Mouse (Mus musculus): ENCODE data around the gene 9230102O04Rik.

Gene 9230102O04Rik

GRCm38 (mm10) chr2:9888913-9889650, at the start of gene 9230102O04Rik:
Gene 9230102O04Rik (minus strand): TSS chr2:9889540.
- no peak for DNase-seq (ENCODE audit: low spot score)

DNA sequence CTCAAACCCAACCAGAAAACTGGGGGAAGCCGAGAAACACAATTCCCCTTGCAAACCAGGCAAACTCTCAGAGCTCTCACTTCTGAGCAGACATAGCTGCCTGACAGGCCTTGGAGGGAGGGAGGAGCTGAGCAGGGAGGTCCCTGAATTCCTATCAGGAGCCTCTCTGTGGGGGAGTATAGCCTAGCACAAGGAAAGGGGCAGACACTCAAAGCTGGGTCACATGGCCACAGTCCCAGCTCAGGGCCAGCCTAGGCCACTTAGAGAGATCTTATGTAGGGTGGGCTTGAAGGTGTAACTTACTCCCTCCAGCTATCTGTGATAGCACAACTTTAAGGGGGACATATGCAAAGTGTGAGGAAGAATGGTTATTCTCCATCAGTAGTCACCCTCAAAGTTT, 46.6 kb upstream of the 9230102O04Rik start:
- no peak for DNase-seq (ENCODE audit: low spot score)

GRCm38 (mm10) chr2:9926905-9927283, 37.6 kb upstream of the 9230102O04Rik start:
- no peak for DNase-seq (ENCODE audit: low spot score)

GRCm38 (mm10) chr2:9926194-9926904, 37.0 kb upstream of the 9230102O04Rik start:
- no peak for DNase-seq (ENCODE audit: low spot score)

GRCm38 (mm10) chr2:9918691-9919471, 29.5 kb upstream of the 9230102O04Rik start:
- no peak for DNase-seq (ENCODE audit: low spot score)

GRCm38 (mm10) chr2:9917602-9918001, 28.3 kb upstream of the 9230102O04Rik start:
- DNase-seq (ENCODE audit: low spot score) = no peak

- no peak for DNase-seq (ENCODE audit: low spot score)
These were observed 16.7 kb upstream of the 9230102O04Rik start for GRCm38 (mm10) chr2:9905995-9906394.

DNA sequence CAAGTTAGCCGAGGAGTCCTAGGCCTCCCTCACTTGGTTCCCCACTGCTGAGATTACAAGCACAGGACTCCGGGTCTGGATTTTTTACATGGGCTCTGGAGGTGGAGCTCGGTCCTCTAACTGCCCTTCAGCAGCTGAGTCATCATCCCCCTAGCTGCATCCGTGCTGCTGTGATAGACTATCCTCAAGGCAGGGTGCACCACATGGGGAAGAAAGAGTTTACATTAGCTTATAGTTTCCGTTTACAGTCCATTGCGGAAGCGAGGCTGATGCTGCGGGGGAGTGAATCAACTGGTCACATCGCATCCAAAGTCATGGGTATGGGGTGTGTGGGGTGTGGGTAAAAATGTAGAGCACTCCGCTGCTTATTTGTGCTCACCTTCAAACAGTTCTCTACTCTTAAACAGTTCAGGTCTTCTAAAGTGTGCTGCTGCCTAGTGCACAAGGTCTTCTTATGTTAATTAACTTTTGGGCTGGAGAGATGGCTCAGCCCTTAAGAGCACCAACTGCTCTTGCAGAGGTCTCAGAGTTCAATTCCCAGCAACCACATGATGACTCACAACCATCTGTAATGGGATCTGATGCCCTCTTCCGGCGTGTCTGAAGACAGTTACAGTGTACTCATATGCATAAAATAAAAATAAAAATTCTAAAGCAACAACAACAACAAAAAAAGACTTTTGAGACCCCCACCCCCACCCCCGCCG, 14.7 kb upstream of the 9230102O04Rik start:
- DNase-seq (ENCODE audit: low spot score) = no peak

GRCm38 (mm10) chr2:9897846-9898245, 8.5 kb upstream of the 9230102O04Rik start:
- DNase-seq (ENCODE audit: low spot score) = no peak

GRCm38 (mm10) chr2:9896097-9896770, 6.9 kb upstream of the 9230102O04Rik start:
- no peak for DNase-seq (ENCODE audit: low spot score)

DNA sequence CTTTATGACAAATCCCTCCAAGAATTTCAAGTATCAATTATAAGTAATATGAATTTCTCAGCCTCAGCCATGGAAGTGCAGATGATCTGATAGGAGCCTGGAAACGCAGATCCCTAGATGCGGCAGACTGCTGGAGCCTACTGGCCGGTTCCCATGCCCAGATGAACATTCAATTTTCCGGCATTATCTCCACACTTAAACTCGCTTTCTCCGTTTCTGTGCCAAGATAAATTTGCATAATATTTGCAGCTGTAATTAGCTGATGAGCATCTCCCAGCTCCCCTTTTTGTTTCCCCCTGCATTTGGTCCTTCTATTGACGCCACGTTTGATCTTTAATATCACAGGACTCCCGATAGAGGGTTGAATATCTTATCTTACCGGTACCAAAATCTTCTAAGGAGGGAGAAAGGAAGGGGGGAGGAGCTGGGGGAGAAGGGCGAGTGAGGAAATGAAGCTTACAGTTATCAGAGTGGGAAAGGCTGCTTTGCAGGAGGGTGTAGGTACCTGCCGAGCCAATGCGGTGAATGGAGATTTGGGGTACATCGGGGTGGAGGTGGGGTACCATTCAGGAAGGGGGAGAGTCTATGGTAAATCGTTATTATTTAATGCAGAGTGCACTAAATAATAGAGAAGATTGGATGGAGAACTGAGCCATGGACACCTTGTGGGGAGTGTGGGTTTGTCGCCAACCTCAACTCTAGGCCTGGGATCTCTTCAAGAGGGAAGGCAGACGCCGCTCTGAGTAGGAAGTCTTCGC, 5.7 kb upstream of the 9230102O04Rik start:
- no peak for DNase-seq (ENCODE audit: low spot score)

DNA sequence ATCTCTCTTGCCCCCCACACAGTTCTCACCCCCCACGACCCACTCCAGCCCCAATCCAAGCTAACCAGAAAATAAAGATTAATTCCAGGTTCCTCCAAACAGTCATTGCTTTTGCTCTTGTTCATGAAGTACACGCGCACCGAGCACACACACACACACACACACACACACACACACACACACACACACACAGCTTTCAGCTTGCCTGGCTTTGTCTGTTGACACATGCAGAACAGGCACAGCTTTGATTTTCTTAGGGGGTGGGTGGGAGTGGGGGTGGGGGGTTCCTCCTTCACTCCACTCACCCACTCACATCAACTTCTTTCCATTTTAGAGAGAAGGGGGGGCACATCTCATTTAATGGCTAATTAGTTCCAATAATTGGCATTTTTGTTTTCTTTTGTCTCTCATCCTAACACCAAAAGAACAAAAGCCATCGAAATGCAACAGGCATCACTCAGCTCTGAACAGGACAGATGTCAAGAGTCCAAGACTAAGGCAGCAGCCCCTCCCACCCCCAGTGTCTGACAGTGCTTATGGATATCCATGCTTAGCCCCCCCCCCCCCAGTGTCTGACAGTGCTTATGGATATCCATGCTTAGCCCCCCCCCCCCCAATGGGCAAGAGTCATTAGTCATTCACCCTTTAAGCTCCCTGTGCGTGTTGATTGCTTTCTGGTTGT, 4.1 kb upstream of the 9230102O04Rik start:
- no peak for DNase-seq (ENCODE audit: low spot score)

DNA sequence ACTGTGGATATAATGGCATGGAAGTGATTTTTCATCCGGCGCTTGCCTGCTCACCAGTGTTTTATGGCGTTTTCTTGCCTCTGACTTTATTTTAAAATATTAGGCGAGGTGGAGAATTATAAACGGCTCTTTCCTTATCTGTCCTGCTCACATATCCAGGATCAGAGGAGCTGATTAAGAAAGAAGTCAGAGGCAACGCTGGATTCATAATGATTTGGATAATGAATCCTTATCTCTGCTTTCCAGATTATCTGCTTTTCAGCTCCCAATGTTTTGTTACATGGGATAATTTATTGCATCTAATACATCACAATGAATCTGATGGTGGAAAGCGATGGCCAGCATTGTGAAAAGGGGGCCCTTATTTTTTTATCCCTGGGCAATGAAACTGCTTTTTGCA, 3.2 kb upstream of the 9230102O04Rik start:
- no peak for DNase-seq (ENCODE audit: low spot score)

GRCm38 (mm10) chr2:9890906-9891305, 1.6 kb upstream of the 9230102O04Rik start:
- DNase-seq (ENCODE audit: low spot score) = no peak

- DNase-seq (ENCODE audit: low spot score) = no peak
These were observed 911 bp upstream of the 9230102O04Rik start for GRCm38 (mm10) chr2:9890251-9890650.

GRCm38 (mm10) chr2:9889651-9890183, 377 bp upstream of the 9230102O04Rik start, which contains the start of gene Gata3:
Gene Gata3 (minus strand): TSS chr2:9890034.
- DNase-seq (ENCODE audit: low spot score) = no peak

GRCm38 (mm10) chr2:9887636-9888035, 1.7 kb downstream of the 9230102O04Rik start:
- DNase-seq (ENCODE audit: low spot score) = no peak

- no peak for DNase-seq (ENCODE audit: low spot score)
These were observed 2.3 kb downstream of the 9230102O04Rik start for GRCm38 (mm10) chr2:9886921-9887610.

GRCm38 (mm10) chr2:9886031-9886430, 3.3 kb downstream of the 9230102O04Rik start:
- DNase-seq (ENCODE audit: low spot score) = no peak

Measured in lung, postnatal 25 days (tissue).